Mouse (Mus musculus) 3134 (cell line): Measurements from ENCODE around the gene Tipin.

Experiments
- DNase-seq: peaks from one replicate; pipeline ENCODE4 v3.0.0-alpha.2; 2011; ENCODE audit warnings: low spot score; ENCODE audit not compliant: insufficient read length; ENCODE audit errors: extremely low read depth

The Tipin gene

DNA sequence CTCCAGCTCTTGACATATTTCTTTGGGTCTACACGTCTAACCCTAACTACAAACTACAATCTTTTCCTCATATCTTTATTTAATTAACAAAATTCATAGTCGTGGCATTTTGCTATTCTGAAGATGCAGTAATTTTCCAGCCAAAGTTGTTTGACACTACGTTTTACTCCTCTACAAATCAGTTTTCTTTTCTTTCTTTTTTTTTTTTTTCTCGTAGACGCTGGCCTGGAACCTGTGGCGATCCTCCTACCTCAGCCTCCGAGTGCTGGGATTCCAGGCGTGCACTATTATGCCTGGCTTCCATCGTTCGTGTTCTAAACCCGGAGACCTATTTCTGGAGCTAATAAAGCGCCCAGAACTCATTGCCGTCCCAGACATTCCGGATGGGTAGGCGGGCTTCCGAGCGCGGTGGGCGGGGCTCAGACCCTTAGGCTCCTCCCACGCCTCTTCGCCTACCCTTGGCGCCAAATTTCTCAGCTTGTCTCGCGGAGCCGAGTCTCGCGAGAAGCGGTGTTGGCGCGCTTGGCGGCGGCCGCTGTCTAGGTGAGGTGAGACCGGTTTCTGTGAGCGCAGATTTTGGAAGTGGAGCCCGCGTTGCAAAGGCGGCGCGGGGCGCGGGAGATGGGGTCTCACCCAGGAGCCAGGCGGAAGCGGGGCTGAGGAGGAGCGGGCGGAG, at the start of gene Tipin:
Gene Tipin (plus strand): TSS at position 477 of the 676 bp plus-strand sequence.
- DNase-seq, result peak; percentile 96

DNA sequence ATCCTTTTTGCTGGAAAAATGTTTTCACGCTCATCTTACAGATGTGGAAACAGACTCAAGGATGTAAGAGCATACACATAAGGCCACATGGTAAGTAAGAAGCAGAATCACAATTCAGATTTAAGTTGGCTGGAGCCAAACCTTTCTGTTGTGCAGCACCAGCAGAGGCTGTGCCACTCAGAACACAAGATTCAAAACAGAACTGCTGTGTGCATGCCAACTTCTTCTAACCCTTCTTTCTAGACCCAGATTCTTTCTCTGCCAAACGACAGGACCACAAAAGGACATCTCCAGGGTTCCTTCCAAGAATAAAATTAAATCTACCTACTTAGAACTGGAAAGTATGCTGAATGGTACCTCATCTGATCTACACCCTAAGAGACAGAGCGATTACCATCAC, 49.7 kb upstream of the Tipin start:
- DNase-seq, result no peak

- DNase-seq, result no peak
These were observed 49.0 kb upstream of the Tipin start for GRCm38 (mm10) chr9:64232257-64232957.

DNA sequence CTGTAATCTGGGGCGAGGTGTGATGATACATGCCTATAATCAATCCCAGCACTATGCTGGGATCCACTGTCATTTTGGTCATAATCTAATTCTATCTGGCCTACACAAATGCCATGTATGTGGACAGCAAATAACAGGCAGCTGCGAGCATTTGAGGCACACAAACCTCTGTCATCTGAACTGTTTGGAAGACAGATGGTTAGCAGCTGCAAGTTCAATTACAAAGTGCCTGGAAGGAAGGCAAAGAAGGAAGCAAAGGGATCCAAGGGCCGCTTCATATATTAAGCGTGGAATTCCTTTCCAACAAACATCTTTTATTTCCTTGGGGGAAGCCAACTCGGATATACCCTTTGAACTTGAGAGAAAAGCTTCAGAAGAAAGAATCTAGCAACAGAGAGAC, 47.7 kb upstream of the Tipin start:
- no peak for DNase-seq

DNA sequence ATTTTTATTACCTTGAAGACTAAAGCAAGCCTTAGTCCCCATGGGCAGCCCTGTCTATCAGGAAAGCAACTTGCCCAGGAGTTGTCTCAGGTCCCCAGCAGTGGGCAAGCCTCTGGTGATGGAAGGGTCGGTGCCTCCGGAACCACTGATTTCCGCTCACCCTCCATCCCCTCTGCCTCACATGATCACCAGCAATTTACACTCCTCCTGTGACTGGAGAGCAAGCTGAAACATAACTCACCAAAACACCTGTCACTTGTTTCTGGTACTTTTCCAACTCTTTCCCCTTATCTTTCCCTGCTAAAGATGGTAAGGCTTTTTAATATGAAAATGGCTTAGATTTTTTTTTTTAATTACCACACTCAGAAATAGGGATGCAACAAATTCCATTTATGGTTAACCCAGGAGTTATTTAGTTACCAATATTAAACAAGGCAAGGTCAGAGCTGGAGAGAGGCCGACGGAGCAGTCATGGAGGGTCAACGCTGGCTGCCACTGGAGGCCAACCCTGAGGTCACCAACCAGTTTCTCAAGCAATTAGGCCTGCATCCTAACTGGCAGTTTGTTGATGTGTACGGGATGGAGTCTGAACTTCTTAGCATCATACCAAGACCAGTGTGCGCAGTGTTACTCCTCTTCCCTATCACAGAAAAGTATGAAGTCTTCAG, 46.5 kb upstream of the Tipin start, which contains the start of gene Uchl4:
Gene Uchl4 (plus strand): TSS at position 434 of the 668 bp plus-strand sequence.
- DNase-seq, result no peak

- no peak for DNase-seq
These were observed 45.3 kb upstream of the Tipin start for GRCm38 (mm10) chr9:64236056-64236455.

DNA sequence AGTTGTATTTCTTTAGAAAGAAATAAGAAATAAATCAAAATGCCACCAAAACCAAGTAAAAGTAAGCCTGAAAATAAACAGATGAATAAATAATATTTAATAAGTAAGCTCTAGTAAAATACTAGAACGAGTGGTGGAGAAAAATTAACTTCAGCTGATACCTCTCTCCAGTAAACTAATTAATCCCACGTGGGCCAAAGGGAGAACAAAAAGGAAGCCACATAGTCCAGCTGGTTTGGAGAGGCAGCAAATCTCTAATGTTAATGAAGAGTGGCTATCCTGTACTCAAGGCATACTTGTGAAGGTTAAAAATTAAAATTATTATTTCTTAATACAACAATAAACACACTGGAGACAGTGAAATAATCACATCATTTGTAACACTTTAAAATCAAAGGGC, 41.3 kb upstream of the Tipin start:
- no peak for DNase-seq

DNA sequence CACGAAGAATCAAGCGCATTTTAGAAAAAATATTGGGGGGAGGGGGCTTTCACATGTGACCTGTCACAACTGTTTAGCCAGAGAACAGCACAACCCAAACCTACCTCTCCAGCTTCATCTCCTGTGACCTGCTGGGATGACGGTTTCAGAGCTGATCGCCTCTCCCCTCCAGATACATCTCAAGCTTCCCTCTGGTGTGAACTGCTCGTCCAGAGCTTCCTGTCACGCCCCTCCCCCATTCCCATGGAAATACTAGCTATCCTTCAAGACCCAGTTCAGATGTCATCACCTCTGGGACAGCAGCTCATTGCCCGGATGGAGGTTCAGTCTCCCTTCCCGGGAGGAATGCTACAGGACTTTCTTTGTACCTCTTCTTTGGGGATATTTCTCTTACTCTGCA, 40.7 kb upstream of the Tipin start:
- no peak for DNase-seq

DNA sequence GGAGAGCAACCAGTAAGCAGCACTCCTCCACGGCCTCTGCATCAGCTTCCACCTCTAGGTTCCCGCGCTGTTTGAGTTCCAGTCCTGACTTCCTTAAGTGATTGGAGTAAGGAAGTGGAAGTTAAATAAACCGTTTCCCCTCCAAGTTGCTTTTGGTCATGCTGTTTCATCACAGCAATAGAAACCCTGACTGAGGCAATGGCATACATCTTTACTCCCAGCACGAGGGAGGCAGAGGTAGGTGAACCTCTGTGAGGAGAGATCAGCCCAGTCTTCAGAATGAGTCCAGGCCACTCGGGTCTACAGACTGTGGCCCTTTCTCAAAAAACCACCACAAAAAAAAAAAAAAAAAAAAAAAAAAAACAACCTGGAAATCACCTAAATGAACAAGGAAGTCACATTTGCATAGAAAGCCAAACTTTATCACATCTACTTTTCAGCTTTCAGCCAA, 39.0 kb upstream of the Tipin start:
- DNase-seq, result no peak

DNA sequence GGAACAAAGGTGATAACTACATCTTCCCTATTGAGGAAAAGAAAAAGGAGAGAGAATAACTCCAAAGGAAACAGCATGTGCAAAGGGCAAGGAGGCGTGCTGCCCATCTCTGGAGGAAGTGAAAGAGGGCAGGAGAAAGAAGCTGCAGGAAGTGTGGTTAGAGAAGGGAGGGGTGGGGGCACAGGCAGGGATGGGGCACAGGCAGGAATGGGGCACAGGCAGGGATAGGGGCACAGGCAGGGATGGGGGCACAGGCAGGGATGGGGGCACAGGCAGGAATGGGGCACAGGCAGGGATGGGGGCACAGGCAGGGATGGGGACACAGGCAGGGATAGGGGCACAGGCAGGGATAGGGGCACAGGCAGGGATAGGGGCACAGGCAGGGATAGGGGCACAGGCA, 32.0 kb upstream of the Tipin start:
- DNase-seq, result no peak

DNA sequence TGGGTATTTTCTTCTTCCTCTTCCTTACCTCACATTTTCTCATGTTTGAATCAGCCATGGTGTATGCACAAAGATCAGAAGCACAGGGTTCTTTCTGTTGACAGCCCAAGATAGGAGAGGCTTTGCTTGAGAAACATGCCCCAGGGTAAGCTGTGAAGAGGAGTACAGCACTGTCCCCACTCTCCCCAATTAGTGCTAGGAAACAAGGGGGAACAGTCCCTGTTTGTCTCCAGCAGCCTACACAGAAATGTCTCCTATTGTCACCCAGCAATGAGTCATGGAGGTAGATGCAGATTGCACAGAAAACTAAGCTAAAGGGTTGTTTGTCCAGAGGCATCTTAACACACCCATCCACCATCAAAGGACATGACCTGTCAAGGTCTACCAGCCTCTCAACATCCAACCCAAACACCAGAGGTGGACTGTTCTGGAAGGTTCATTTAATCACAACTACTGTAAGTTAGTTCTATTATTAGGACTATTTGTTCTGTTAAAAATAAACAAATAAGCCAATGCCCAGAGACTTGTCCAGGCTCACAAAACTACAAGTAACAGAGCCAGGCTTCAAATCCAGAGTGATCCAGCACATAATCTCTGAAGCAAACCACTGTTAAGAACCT, 31.2 kb upstream of the Tipin start:
- DNase-seq, result no peak

DNA sequence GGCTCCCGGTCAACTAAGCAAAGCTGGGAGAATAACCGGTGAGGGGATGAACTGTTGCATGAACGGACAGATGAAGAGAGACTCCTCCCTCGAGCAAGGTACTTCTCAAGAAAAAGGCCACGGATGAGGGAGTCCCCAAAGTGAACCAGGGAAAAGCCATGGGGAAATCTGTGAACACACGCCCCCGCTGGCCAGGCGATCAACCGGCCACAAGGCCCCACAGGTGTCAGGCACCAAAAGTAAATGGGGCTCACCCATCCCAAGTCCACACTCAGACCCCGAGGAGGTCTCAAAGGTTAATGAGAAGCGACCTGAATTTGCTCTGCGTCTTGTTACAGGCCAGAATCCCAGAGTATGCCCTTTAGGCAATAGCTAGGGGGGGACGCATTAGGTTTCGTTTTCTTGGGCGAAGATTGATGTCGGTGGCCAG, 28.8 kb upstream of the Tipin start:
- peak; percentile 53 for DNase-seq

GRCm38 (mm10) chr9:64253021-64253904, 28.1 kb upstream of the Tipin start, which contains the start of gene Map2k1:
Map2k1 (minus strand) TSS chr9:64253631.
- peak; percentile 98 for DNase-seq

DNA sequence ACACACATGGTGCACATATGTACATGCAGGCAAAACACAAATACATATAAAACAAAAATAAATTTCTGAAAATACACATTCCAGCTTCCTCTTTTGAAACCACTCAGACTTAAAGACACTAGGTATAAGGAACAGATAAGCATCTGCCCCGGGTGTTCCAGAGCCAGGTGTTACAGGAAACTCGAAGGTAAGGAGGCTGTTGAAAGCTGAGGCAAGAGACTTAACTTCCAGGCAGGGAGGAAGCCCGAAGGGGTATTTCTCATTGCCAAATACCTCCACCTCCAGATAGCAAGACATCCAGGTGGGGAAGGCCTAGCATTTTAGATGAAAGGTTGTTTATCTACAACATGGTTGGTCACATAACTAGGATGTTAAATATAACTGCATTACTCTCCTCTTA, 26.0 kb upstream of the Tipin start:
- DNase-seq, result no peak

GRCm38 (mm10) chr9:64256204-64256603, 25.2 kb upstream of the Tipin start:
- DNase-seq, result no peak

- DNase-seq, result no peak
These were observed 21.5 kb upstream of the Tipin start for GRCm38 (mm10) chr9:64259906-64260305.

GRCm38 (mm10) chr9:64261023-64261422, 20.4 kb upstream of the Tipin start:
- no peak for DNase-seq

DNA sequence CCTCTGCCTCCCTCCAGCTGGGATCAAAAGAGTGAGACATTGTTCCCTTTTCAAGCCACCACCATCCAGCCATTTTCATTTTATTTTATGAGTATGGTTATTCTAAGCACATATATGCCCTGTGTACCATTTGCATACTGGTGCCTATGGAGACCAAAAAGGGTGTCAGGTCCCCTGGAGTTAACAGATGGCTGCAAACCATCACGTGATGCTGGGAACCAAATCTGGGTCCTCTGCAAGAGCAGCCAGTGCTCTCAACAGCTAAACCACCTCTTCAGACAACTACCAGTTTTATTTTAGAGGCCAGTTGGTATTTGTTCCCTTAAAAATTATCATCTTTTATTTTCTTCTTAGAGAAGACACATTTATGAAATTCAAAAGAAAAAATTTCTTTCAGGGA, 16.6 kb upstream of the Tipin start:
- DNase-seq, result no peak

- DNase-seq, result no peak
These were observed 14.2 kb upstream of the Tipin start for GRCm38 (mm10) chr9:64267231-64267630.

GRCm38 (mm10) chr9:64268196-64268595, 13.2 kb upstream of the Tipin start:
- no peak for DNase-seq
